Mouse (Mus musculus) testis, postnatal 10 days (tissue): ENCODE data around the gene Gjb5.

ENCODE experiments used
- DNase-seq: peaks from one replicate; pipeline ENCODE4 v3.0.0; 2021; ENCODE audit warnings: low spot score

Gjb5 gene

DNA sequence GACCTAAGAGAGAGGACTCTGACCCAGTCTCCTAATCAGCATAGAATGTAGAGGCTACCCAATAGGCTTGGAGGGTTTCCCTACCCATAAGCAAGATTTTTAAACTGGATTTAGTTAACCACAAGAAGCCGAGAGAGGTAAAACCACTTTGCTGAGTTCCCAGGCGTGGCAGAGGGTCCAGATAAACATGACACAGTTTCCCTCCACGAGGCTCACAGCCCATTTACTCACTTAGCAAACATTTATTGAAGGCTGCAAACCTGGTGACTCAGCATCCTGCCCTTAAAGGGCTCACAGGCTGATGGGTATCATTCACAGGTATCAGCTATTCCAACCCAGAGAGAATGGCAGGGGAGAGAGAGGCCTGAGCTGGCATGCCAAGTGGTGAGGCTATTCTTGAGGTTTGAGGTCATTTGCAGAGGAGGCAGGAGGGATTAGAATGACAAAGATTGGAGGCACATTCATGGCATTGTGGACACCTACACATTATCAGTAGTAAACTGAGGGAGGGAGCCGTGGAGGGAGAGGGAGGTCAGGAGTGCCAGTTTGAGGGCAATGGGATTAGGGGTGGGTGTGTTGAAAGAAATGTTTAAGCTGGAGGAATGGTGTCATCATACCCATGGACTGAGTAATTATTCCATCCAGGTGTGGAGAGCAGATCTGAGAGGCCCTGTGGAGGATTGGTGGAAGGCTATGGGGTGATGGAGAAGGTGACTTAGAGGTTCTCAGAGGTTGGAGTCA lies 8.3 kb downstream of the Gjb5 start:
- no peak for DNase-seq

DNA sequence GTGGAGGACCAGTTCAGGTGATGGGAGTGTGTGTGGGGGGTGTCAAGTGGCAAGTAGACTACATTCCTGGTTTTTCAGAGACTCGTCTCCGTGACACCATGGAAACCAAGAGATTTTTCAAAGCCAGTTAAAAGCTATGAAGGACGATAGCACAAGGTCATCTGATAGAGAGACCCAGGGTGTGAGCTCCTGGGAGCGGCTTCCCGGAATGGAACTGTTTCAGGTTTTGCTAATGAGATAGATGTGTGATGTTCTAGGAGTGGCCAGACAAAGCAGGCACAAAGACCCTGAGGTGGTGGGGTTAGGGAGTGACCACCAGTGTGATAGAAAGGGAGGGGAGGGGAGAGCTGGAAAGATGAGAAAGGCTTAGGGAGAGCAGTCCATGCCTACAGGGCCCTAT lies 13.0 kb downstream of the Gjb5 start:
- DNase-seq = no peak

DNA sequence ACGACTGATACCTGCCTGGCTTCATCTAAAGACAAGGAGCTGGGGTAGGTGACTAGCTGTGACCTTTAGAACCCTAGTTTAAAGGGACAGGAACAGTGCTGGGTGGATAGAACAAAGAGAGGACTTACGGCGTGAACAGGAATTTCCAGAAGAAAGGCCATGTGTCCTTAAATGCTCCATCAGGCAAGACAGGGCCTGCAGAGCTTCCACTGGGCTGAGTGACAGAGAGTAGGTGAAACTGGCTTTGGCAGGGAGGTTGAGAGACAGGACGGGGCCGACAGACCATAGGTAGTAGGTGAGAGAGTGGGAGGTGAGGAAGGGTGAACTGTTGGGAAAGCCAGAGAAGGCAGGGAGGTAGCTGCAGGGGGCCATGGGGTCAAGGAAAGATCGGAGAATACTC lies 16.6 kb downstream of the Gjb5 start:
- DNase-seq = no peak

DNA sequence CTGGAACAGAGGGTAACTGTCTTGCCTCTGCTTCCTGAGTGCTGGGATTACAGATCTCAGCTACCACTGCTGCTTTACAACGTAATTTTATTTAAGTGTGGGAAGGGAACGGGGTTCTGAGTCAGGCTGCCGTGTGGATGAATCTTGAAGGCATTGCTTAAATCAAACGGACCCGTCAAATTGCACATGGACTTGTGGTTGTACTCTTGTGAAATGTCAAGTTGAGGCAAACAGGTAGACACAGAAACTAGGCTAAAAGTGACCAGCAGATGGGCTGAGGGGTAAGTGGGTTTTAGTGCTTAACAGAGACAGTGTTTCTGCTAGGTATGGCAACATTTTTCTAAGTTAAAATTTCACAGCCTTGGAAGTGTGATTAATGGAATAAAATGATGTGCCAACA lies 20.3 kb downstream of the Gjb5 start:
- no peak for DNase-seq

DNA sequence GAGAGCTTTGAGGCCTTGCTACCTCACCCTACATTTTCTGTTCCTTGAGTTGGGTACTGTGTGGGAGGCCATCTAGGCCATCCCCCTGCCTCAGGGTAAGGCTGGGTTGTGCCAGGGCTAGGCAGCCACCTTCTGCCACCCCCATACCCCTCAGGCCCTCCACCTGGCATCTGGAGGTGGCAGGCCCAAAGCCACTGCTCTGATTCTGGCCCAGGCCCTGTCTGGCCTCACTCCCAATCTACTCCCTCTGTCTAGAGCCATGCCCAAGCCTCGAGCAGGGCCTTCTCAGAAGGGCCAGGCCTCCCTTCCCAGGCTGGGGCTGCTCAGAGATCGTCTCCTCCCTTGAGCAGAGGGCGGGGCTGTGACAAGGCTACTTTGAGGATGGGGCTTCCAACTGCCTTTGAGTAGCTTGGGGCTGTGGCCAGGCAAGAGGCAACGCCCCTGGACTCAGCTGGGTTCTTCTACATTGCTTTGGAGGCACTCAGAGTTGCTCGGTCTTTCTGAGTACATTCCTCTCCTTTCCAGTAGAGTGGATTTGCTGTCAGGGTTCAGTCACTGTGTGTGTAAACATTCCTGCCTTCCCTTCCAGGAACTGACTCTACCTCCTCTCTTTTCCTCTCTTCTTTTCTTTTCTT lies 23.0 kb downstream of the Gjb5 start:
- DNase-seq = no peak

DNA sequence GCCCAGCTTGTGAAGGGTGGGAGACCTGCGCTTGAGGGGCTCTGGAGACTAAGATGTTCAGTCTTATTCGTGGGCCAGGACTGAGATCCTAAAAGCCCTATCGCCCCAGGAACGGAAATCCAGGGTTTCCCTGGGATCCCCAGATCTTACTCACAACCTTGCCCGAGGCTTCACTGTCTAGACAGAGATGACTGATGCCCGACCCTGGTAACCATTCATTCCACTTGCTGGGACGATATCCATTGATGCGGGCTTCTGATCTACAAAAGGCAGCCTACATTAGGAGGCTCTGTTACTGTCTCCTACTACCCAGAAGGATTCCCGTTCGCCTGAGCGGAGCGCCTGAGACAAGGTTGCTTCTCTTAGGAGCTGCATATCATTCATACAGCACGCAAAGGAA lies 26.8 kb downstream of the Gjb5 start:
- DNase-seq = no peak

DNA sequence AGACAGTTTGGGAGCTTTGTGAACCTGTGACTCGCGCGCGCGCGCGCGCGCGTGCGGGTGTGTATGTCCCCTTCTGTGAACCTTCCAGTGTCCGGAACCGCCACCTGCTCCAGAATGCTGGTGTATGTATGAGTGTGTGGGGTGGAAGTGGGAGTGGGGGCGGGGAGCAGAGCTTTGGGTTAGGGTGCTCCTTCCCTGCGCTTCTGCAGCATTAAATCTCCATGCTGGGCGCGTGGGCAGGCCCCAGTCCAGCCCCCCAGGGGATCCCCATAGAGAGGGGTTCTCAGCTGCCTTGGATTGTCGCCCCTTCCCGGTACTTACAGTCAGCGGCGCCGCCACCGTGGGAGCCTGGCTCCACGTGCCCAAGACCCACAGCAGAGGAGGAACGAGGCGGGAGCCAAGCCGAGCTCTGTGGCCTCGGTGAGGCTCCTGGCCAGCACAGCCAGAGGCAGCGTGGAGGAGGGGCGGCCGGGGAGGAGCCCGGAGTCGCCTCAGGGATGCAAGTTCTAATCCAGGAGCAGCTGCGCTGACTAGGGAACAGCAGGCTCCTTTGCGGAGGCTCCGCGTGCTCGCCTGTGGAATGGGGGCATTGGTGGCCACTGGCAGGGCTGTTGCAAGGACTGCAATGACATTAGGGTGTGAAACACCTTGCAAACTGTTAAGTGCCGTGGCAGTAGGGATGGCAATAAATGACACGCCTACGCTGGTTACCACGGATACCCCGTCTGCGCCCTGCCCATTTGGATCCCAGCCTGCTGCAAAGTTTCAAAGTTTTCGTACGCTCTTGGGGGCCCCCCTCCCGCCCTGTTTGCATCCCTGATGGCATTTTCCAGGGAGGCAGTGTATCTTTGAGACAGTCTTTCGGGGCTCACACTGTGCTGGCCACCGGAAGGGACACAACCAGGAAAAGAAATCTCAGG lies 27.5 kb downstream of the Gjb5 start, which contains the start of gene Gjb3:
Gjb3 (minus strand) TSS at position 664 of the 920 bp plus-strand sequence.
- no peak for DNase-seq

DNA sequence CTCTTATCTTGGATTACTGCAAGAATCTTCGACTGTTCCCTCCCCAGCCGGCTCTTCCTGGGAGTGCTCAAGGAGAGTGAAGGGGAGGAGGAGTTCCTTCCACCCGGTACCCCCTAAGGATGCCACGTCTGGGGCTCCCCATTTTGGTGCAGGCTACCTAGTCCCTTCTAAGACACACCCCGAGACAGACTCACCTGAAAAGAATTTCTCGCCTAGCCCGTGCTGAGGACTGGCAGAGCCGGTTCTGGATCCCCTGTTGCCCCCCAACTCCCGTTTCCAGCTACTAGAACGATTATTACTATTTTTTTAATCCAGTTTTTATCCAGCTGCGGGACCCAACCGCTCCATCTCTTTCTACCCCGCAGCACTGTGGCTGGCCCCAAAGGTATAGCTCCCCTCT lies 28.2 kb downstream of the Gjb5 start:
- no peak for DNase-seq

DNA sequence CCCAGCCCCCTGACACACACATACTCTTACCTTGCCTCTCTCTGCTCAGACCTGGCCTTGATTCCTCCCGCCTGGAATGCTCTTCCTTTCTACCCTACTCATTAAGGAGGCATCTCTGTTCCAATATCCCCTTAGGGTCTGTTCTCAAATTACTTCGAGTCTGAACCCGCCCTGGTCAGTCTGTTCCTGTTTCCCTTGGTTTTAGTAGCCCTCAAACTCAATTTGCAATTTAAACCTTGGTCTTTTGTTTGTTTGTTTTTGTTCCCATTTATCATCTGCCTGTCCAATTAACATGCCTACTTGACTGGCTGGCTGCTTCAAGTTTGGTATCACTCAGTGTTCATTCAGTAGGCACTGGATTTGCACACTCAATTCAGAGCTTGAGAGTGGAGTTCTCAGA lies 28.9 kb downstream of the Gjb5 start:
- DNase-seq = no peak

DNA sequence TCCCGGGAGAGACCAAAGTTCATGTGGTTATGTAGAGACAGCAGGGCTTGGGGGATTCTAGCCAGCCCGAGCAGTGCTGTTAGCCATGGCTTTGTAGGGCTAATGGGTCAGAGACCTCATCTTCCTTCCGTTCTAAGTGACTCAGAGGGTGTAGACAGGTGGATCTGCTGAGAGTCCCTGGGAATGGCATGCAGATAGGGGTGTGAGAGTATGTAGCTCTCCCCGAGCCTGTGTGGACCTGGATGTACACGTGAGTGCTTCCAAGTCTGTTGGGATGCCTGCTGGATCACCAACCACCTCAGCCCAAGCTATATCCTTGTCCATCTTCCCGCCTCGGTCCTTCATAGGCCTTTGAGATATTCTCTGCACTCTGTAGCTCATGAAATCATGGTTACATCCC lies 29.6 kb downstream of the Gjb5 start:
- no peak for DNase-seq

DNA sequence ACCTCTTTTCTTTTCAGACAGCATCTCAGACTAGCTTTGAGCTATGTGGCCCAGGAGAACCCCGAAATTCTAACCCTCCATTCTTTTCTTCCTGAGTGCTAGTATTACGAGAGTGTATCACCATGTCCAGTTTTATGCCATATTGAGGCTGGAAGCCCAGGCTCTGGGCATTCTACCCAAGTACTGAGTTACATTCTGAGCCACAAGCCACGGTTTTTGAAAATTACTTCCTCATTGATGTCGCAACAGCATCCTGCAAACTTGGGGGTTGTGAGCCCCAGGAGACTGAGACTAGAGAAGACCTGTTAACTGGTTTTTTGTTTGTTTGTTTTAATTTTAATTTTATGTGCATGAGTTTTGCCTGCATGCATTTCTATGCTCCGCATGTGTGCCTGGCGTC lies 30.2 kb downstream of the Gjb5 start:
- no peak for DNase-seq

DNA sequence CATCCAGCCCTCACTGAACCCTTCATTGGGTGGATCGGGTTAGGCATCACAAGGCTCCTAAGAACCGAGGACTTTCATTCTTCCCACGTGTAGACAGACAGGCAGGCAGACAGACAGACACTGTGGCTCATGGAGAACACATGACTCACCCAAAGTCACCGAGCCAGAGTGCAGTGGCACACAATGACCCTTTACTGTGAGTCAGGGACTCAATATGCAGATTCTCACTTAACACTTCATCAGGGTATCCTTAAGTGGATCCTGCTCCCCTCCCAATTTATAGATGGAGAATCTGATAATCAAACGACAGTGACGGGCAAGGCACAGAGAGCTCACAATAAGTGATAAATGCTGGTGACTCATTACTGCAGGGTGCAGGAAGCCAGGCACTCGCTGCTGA lies 30.7 kb downstream of the Gjb5 start:
- no peak for DNase-seq

DNA sequence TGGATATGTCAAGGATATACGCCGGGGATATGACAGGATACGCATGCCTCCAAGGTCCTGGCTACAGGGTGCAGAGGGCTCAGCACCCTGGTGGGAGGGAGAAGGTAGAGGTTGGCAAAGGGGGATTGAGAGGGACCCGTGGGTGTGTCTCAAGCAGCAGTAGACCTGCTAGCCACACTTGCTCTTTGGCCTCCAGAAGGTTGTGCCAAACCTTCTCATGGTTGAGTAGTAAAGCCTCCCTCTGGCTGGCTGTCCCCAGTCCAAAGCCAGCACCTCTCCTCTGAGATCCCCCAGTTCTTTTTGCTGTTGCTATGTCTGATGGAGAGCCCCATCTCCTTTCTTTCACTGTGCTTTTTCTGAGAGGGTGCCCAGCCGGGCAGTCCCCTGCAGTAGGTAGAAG lies 32.7 kb downstream of the Gjb5 start:
- DNase-seq = no peak

DNA sequence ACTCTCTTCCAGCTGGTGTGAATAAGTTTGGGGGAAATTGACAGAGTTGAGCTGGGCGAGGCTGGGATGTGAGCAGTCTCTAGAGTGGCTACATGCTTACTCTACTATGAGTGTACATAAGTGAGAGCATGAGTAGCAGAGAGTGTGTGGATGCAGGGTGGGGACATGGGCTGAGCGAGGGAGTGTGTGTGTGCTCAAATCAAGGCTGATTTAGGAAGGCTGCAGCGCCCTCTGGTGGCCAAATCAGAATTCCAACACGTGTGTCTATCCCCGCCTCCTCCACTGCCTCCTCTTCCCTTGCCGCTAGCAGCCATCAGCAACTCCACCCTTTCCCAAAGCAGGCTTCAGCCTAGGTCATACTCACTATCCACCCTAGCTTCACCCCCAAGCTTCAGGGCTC lies 33.2 kb downstream of the Gjb5 start:
- peak; percentile 93 for DNase-seq

DNA sequence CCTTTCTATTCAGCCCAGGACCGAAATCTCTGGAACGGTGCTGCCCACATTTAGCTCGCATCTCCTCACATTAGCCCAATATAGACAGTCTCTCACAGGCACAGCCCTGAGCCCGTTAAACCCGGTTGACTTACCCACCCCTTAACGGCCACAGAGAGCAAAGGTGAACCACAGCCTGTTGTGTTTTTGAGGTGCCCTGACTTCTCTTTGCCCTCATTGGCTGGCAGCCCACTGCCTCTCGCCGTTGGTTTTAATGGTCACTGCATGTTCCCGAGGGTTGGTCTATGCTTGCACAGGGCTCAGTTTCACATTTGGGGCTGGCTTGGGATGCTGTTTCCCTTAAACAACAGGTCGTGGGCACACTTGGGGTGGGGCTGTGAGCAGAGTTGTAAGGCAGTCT lies 33.7 kb downstream of the Gjb5 start:
- no peak for DNase-seq

DNA sequence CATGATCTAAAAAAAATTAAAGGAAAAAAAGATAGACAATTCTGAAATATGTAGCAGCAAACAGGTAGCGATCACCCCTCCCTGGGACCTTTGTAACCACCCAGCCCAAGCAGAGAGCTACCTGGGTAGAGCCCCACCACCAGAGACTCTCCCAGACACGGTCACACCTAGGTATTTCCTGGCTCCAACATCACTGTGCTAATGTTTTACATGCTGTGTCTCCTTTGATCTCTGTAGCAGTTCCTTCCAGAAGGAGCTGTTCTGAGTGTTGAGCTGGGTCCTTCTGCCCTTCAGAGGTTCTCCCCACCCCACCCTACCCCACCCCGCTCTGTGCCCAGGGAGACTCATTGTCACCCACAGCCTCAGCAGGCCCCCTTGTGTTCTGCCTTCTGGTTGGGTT lies 34.3 kb downstream of the Gjb5 start:
- no peak for DNase-seq

DNA sequence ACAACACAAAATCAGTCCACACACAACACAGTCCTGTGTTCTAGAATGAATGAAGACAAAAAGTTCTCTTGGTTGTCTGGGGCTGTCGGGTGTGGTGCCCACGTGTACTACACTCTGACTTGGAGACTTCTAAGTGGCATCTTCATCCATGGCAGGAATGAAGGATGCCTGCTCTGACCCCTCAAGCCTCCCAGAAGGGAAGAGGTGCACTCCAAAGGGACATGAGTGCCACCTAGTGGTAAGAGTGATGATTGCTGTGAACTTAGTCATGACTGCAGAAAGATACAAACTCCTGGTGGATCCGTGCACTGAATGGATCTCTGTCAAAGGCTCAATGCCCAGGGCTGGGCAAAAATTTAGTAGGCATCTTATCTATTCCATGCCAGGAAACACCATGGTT lies 38.4 kb downstream of the Gjb5 start:
- peak; percentile 81 for DNase-seq

DNA sequence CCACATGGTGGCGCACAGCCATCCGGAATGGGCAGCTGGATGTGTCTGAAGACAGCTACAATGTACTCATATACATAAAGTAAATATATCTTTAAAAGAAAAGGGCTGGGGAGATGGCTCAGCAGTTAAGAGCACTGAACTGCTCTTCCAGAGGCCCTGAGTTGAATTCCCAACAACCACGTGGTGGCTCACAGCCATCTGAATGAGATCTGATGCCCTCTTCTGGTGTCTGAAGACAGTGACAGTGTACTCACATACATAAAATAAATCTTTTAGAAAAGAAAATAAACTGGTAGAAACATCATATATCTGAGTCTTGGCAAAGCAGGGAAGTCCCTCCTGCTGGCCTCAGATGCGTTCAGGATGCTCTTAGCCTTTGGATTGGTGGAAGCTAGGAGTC lies 40.8 kb downstream of the Gjb5 start:
- no peak for DNase-seq

DNA sequence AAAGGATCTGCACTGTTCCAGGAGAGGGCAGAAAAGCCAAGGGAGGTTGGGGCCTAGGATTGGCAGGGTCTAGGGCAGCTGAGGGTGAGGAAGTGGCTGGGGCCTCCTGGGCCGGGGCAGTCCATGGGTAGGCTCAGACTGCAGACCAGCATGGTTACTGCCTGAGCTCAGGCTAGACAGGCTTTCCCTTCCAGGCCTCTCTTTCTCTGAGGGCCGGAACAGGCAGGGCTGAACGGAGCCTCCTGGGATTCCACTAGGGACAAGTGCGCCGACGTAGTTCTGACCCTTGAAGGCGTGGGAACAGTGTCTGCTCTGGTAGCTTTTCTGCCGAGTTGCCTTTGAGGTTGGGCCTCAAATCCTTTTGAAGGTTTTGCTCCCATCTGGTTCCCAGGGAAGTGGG lies 42.2 kb downstream of the Gjb5 start:
- no peak for DNase-seq

DNA sequence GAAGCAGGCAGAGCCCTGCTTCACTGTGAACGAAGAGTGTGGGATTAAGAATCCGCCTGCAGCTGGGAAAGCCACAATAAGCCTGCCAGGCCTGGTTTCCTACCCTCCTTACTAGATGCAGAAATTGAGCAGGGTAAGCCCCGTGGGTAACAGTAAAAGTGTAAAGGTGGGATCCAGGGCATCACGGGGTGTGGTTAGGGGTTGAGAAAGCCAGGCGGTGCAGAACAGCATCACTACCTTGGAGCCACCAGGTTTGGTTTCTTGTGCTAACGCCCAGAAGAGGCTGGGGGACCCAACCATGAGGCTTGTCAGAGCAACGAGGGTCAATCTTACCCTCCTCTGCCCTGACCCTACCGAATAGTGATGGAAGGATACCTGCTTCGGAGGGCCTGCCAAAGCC lies 43.4 kb downstream of the Gjb5 start:
- no peak for DNase-seq

DNA sequence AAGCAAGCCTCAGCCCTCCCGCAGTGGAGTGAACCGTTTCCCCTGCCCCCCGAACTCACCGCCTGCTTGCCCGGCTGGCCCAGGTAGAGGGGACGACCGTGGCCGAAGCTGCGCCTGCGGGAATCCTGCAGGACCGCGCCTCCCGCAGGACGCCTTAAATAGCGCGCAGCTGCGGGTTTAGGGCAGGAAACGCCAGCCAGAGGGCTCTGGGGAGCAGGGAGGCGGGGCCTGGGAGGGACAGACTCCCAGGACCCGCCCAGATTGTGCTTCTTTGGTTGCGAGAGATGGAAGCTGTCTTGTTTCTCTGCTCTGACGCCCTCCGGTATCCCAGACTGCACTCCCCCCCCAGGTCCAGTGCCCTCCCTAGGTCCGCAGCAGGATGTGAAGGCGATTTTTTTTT lies 44.1 kb downstream of the Gjb5 start, which contains the start of gene Gja4:
Gja4 (minus strand) TSS at position 179 of the 400 bp plus-strand sequence.
- peak; percentile 84 for DNase-seq

DNA sequence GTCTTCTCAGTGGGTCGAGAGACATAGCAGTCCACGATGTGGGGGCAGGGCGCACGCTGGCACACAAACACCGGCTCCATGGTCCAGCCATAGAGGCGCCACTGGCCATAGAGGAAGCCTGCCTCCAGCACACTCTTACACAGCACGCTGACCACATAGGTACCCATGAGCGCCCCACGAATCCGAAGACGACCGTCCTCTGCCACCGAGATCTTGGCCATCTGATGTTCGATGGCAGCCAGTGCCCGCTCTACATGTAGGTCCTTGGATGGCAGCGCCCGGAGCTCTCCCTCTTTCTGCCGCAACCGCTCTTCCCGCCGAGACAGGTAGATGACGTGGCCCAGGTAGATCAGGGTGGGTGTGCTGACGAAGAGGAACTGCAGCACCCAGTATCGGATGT lies 45.6 kb downstream of the Gjb5 start:
- no peak for DNase-seq

DNA sequence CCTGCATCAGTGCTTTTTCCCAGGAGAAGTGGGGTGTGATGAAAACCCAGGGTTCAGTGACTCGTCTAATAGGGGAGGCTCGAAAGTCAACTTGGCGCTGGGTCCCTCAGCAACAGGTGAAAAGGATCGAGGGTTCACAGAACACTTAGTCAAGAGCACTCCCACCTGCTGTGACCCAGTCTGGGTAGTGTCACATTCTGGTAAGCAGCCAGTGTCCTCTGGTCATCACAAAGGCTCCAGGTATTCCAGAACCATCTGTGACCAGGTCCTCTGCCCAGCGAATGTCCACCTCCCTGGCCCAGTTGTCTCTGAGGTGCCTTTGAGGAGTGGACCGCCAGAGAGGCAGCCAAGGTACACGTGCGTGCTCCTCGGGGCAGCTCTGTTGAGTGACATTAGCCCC lies 46.4 kb downstream of the Gjb5 start:
- no peak for DNase-seq
